Mouse (Mus musculus) CH12F3 (cell line): ENCODE measurements around the gene Ly6g6c.

Source experiments
- in situ Hi-C: fragments of 300-500 bp; cut with MboI; formaldehyde crosslinking; loops from 2 replicates; pipeline ENCODE4 v1.14.3; 2020; ENCODE audit warnings: low sequenced_read_pairs

Ly6g6c gene

DNA sequence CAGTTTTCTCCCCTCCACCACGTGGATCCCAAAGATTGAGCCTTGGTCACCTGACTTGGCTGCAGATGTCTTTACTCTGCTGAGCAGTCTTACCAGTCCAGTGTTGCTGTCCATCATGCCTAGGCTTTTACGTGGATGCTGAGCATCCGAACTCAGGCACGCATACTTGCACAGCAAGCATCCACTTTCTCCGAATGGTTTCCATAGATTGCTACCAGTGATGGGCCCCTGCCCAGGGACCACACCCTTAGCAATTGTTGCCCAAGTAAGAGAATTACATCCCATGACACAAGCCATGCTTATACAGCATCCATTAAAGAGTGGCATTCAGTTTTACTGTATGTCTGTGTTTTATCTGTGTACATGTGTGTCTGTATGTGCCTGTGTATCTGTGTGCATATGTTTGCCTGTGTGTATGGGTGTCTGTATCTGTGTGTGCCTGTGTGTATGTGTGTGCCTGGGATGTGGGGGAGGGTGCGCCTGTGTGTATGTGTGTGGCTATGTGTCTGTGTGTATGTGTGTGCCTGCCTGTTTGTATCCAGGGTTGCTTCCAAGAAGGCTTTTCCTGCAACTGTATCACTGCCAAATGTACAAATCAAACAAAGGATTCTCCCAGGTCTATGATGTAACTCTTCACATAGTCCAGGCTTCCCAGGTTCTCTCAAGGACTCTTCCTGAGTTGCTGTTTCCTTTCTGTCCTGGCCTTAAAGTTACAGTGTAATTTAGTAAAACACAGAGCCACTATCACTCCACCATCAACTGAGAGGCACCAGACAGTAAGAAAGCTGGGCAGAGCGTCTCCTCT lies 9.3 kb upstream of the Ly6g6c start:
- in situ Hi-C loops, result no loop called here

GRCm38 (mm10) chr17:35057090-35057489 lies 8.1 kb upstream of the Ly6g6c start:
- in situ Hi-C loops, result no loop called here

- in situ Hi-C loops, result no loop called here
Observed at GRCm38 (mm10) chr17:35058316-35058715, 6.9 kb upstream of the Ly6g6c start.

- in situ Hi-C loops, result no loop called here
Observed at GRCm38 (mm10) chr17:35058911-35059892, 6.0 kb upstream of the Ly6g6c start, which contains the start of gene Ddah2. Ddah2 (plus strand) TSS chr17:35059035.

DNA sequence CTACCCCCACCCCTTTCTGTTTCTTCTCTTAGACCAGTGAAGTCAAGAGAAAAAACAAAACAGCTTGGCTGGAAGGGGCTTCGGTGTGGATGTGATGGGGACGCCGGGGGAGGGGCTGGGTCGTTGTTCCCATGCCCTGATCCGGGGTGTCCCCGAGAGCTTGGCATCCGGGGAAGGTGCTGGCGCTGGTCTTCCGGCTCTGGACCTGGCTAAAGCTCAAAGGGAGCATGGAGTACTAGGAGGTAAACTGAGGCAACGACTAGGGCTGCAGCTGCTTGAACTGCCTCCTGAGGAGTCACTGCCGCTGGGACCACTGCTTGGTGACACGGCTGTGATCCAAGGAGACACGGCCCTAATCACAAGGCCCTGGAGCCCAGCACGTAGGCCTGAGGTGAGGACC lies 5.1 kb upstream of the Ly6g6c start:
- in situ Hi-C loops, result no loop called here

- in situ Hi-C loops, result no loop called here
Observed at GRCm38 (mm10) chr17:35060737-35061297, 4.4 kb upstream of the Ly6g6c start.

DNA sequence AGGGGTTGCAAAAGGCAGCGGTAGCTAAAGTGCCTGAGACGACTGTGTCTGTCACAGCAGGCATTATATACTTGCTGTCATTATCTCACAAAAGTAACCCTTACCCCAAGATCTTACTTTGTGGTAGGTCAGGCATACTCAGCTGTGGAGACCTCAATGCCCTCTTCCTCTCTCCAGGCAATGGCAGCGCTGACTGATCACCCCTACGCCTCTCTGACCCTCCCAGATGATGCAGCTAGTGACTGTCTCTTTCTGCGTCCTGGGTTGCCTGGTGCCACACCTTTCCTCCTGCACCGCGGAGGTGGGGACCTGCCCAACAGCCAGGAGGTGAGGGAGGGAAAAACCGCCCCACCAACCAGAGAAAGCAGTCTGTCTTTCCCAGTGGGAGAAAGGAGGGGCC lies 3.9 kb upstream of the Ly6g6c start:
- in situ Hi-C loops, result no loop called here

- in situ Hi-C loops, result no loop called here
Observed at GRCm38 (mm10) chr17:35063466-35063865, 1.7 kb upstream of the Ly6g6c start.

DNA sequence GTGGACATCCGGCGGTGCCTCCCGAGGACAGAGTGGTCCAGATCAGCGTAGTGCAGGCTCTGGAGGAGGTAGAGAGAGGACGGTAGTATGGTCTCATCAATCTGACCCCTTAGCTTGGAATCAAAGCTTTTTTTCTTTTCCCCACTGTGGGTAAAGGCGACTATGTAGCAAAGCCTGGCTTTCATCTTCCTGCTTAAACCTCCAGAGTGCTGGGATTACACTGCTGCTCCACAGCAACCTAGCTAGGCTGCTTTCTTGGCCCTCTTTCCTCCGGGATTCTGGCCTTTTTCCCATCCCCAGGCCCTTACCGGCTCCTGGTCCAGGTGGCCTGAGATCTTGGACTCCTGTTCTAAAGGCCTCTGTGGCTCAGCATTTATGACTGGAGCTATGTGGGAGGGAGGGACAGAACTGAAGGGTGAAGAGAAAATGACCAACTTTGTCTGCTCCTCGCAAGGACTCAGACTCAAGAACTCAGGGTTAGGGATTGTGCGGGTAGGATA lies 760 bp upstream of the Ly6g6c start:
- in situ Hi-C loops, result no loop called here

- in situ Hi-C loops, result no loop called here
Observed at GRCm38 (mm10) chr17:35066084-35066483, 896 bp downstream of the Ly6g6c start, which contains the start of gene Mpig6b. Mpig6b (minus strand) TSS chr17:35066184.

- in situ Hi-C loops, result no loop called here
Observed at GRCm38 (mm10) chr17:35068213-35068914, 3.2 kb downstream of the Ly6g6c start.

DNA sequence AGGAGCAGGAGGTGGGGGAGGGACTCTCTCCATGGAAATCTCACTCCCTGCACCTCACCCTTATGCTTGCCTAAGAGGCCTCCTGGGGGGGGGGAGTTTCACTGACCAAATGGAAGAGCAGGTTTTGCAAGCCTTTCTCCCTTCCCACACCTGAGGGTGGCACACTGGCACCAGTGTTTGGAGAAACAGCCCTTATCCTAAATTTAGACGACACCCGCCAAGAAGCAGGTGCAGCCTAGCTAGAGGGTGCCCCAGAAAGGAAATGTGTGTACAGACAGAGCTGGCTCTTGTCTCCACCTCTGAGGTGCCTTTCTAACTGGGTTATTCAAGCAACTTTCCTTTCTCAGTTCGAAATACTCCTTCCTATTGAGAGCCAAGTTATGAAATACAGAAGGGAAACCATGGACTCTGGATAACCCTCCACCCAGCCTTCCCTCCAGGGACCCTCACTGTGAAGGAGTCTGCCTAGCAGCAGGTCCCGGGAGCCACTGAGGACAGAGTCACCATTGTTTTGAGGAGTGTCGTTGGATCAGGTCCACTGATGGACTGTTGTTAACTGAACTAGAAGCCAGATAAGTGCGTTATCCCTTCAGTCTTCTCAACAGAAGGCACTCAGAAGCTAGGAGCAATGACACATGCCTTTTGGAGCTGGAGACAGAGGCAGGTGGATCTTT lies 5.5 kb downstream of the Ly6g6c start:
- in situ Hi-C loops, result no loop called here

GRCm38 (mm10) chr17:35071454-35071853 lies 6.3 kb downstream of the Ly6g6c start:
- in situ Hi-C loops, result no loop called here

DNA sequence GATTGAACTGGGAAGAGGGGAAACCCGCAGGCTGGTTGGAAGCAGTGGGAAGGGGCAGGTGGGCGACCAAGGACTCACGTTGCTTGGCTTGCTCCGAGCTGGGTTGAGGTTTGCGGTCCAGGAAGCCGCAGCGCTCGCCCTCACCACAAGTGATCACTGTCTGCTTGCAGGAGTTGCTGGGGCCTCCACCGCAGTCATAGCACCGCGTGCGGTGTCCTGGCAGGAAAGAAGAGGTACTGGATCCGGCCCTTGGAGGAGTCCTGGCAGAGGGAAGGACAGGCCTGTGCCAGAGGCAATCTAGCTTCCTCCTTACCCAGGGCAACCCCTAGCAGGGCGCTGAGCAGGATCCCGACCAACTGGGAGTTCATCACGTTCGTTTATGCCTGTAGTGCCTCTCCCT lies 8.9 kb downstream of the Ly6g6c start:
- in situ Hi-C loops, result no loop called here

DNA sequence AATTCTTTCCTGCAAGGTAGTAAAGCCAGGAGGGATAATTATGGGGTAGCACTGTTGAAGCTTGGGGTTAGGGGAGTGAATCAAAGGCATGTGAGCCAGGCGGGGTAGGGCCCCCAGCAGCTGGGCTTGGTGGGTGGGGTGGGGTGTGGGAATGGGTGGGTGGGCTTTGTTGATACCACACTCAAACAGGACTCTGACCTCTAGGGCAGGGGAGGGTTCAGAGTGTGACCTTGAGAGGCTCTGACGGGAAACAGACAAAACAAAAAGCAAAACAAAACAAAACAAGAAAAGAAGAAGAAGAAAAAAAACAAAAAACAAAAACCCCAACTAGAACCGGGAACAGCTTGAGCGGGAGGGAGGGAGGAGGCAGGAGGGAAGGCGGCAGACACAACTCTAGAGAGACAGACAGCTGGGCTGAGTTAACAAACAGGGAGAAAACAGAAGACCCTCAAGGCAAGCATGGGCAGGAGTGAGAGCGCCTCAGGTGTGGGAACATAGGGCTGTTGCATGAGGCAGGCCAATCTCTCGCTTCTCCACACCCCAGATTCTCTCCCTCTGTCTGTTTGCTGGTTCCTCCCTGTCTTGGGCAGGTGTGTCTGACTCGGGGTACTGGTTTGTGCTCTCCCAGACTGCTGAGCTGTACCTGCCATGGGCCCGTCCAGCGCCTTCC lies 11.5 kb downstream of the Ly6g6c start, which contains the start of gene Ly6g6e:
Gene Ly6g6e (plus strand): TSS at position 396 of the 670 bp plus-strand sequence.
- in situ Hi-C loops, result no loop called here

GRCm38 (mm10) chr17:35077285-35077684 lies 12.1 kb downstream of the Ly6g6c start:
- in situ Hi-C loops, result no loop called here

DNA sequence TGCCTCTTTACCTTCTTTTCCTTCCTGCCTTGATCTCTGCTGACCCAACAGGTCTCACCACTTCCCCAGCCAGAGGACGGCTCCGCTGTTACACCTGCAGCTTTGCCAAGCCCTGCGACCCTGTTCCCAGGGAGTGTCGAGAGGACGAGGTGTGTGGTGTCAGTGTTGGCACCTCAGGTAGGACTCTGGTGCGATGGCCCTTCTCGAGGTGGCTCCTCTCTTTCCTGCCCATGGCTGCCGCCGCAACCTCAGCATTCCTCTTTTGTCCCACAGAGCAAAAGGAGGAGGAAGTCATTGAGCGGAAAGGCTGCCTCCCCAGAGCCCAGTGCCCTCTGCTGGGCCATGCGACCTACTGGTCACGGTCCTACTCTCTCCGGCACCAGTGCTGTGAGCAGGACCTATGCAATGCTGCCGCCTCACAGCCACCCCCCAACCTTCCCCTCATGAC lies 12.6 kb downstream of the Ly6g6c start, which contains the start of gene Ly6g6d:
Gene Ly6g6d (minus strand): TSS at position 280 of the 448 bp plus-strand sequence.
- in situ Hi-C loops, result no loop called here

- in situ Hi-C loops, result no loop called here
Observed at GRCm38 (mm10) chr17:35079778-35080177, 14.6 kb downstream of the Ly6g6c start.

- in situ Hi-C loops, result no loop called here
Observed at GRCm38 (mm10) chr17:35080248-35080647, 15.1 kb downstream of the Ly6g6c start.
